Mouse (Mus musculus) left cerebral cortex, postnatal 14 days (tissue): Measurements from ENCODE around the gene Gm4969. TPM values are rescaled to one million over a fixed set of nuclear protein-coding genes. Genes with fewer than 3 reads are reported as not detected.

Source experiments
- DNase-seq, 2 experiments: peaks; one replicate each; pipeline ENCODE4 v3.0.0; 2021 to 2022; ENCODE audit warnings: low spot score in 2 of 2, mixed read lengths in 1 of 2
- intact Hi-C: fragments of 180-260 bp; cut with DNase I; formaldehyde crosslinking; loops from one replicate; pipeline ENCODE4 v1.15.1; 2025
- microRNA-seq, 2 experiments: library from miRNA; unstranded; fragments of <30 nt; microRNA quantifications; one replicate each; pipeline ENCODE4 v1.2.0; 2022
- total RNA-seq, 2 experiments: library from RNA; stranded (reverse); gene quantifications; 2 replicates each; pipeline ENCODE4 v1.2.3; 2021

Gm4969 gene
- total RNA-seq, 2 experiments from 2014 or later = 0.48 to 0.76 TPM

DNA sequence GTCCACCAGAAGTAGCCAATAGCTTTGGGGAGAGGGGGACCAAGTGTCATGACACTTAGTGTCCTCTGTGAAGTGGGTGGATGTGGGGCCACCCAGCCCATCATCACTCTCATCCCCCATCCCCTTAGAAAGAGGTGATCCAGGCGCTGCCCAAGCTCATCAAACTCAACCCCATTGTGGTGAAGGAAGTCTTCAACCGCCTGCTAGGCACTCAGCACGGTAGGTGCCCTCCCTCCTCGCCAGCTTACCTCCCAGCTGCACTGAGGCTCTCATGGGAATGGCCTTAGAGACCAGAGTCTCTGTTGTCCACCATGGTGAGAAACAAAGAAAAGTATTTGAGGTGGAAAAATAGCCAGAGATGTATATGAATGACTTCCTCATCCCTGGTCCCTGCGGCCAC, 68.9 kb downstream of the Gm4969 start:
- intact Hi-C loops = no loop called here
- DNase-seq = no peak

Small RNA genes within 50 kb of the gene (microRNA-seq; reads per million reads assigned to microRNA genes)
- 3.4 to 5.7 reads per million in 2 experiments for gene Mir3100

Other genes with a start within 250 kb of the Gm4969 start
- gene Pglyrp1, start 247.0 kb downstream of the Gm4969 start, total RNA-seq = 10 to 100 TPM; 25.1 to 34.5 TPM
- gene Ccdc61, start 208.0 kb downstream of the Gm4969 start, total RNA-seq = 10 to 100 TPM; 11.6 to 13.0 TPM
- gene Nova2, start 192.5 kb downstream of the Gm4969 start, total RNA-seq = 100 to 1,000 TPM; 105 to 110 TPM
- under 1 TPM; 0.42 to 0.75 TPM for gene Nanos2, start 131.0 kb downstream of the Gm4969 start, total RNA-seq
- 10 to 100 TPM; 39.9 to 42.2 TPM for gene Mypop, start 127.1 kb downstream of the Gm4969 start, total RNA-seq
- 10 to 100 TPM; 42.5 to 45.2 TPM for gene Irf2bp1, start 114.3 kb downstream of the Gm4969 start, total RNA-seq
- gene Foxa3, start 94.8 kb downstream of the Gm4969 start, total RNA-seq = not detected
- 100 to 1,000 TPM; 106 to 109 TPM for gene Sympk, start 94.0 kb downstream of the Gm4969 start, total RNA-seq
- gene Rsph6a, start 63.7 kb downstream of the Gm4969 start, total RNA-seq = under 1 TPM; 0.29 to 0.49 TPM
- gene Dmwd, start 42.1 kb downstream of the Gm4969 start, total RNA-seq = 100 to 1,000 TPM; 151 to 162 TPM
- 10 to 100 TPM; 34.3 to 36.7 TPM for gene Dmpk, start 34.5 kb downstream of the Gm4969 start, total RNA-seq
- gene Six5, start 23.8 kb downstream of the Gm4969 start, total RNA-seq = 1 to 10 TPM; 1.6 TPM
- gene Fbxo46, start 1.5 kb upstream of the Gm4969 start, total RNA-seq = 10 to 100 TPM; 11.5 to 12.6 TPM
- gene Qpctl, start 30.9 kb upstream of the Gm4969 start, total RNA-seq = 10 to 100 TPM; 19.6 to 21.9 TPM
- 10 to 100 TPM; 84.3 to 88.7 TPM for gene Snrpd2, start 31.4 kb upstream of the Gm4969 start, total RNA-seq
- 1 to 10 TPM; 1.6 to 2.8 TPM for gene Gipr, start 47.8 kb upstream of the Gm4969 start, total RNA-seq
- gene Eml2, start 58.1 kb upstream of the Gm4969 start, total RNA-seq = 100 to 1,000 TPM; 167 to 183 TPM
- gene Gpr4, start 94.2 kb upstream of the Gm4969 start, total RNA-seq = 1 to 10 TPM; 5.2 to 5.5 TPM
- 10 to 100 TPM; 40.0 to 43.9 TPM for gene Opa3, start 110.0 kb upstream of the Gm4969 start, total RNA-seq
- gene Vasp, start 153.4 kb upstream of the Gm4969 start, total RNA-seq = 10 to 100 TPM; 18.4 to 21.1 TPM
- under 1 TPM in 1 of 2 experiments, not detected in 1; 0.40 TPM for gene Ppm1n, start 161.7 kb upstream of the Gm4969 start, total RNA-seq
- 100 to 1,000 TPM; 115 to 123 TPM for gene Rtn2, start 164.3 kb upstream of the Gm4969 start, total RNA-seq
- 10 to 100 TPM in 1 of 2 experiments, 1 to 10 TPM in 1; 7.6 to 10.7 TPM for gene Fosb, start 191.7 kb upstream of the Gm4969 start, total RNA-seq
- 10 to 100 TPM; 42.7 to 44.0 TPM for gene Ercc1, start 226.4 kb upstream of the Gm4969 start, total RNA-seq
- gene Cd3eap, start 241.1 kb upstream of the Gm4969 start, total RNA-seq = 10 to 100 TPM; 20.6 to 20.9 TPM
- gene Ppp1r13l, start 241.4 kb upstream of the Gm4969 start, total RNA-seq = 1 to 10 TPM; 6.0 to 6.7 TPM